Mouse (Mus musculus): Measurements from ENCODE around the gene Olfr206.
"Not testable (repeated sequence)": the region's sequence is repeated elsewhere in the genome, so short reads cannot be mapped to it uniquely, and the experiment has no call there.

The Olfr206 gene

GRCm38 (mm10) chr16:59349146-59349545, at the start of gene Olfr206:
Gene Olfr206, minus strand, starts transcription at chr16:59349246.
- DNase-seq (ENCODE audit: low read depth) = no peak

- no peak for DNase-seq (ENCODE audit: low read depth)
These were observed 44.3 kb upstream of the Olfr206 start for GRCm38 (mm10) chr16:59393300-59393699.

- no peak for DNase-seq (ENCODE audit: low read depth)
These were observed 14.8 kb upstream of the Olfr206 start, which contains the start of gene Olfr209 for GRCm38 (mm10) chr16:59363893-59364292. Gene Olfr209, minus strand, starts transcription at chr16:59363993.

GRCm38 (mm10) chr16:59331038-59331437, 18.0 kb downstream of the Olfr206 start, which contains the start of gene Olfr205:
Gene Olfr205, minus strand, starts transcription at chr16:59331138.
- DNase-seq (ENCODE audit: low read depth) = no peak

GRCm38 (mm10) chr16:59323262-59323661, 25.8 kb downstream of the Olfr206 start:
- not testable (repeated sequence) for DNase-seq (ENCODE audit: low read depth)

- DNase-seq (ENCODE audit: low read depth) = no peak
These were observed 30.9 kb downstream of the Olfr206 start, which contains the start of gene Olfr204 for GRCm38 (mm10) chr16:59318148-59318547. Gene Olfr204, minus strand, starts transcription at chr16:59318248.

- DNase-seq (ENCODE audit: low read depth) = no peak
These were observed 50.5 kb downstream of the Olfr206 start, which contains the start of gene Olfr203 for GRCm38 (mm10) chr16:59298581-59298980. Gene Olfr203, plus strand, starts transcription at chr16:59298881.

Data from induced T-regulatory cell, adult 2 months (primary cell).